Mouse (Mus musculus) v-Abl transformed pro-B cells (cell line): ENCODE measurements around the gene Smoc2.

Experiments used
- in situ Hi-C, 2 experiments: fragments of 400-800 bp; cut with MboI; formaldehyde crosslinking; loops; one replicate each; pipeline ENCODE4 v1.15.1; 2025; ENCODE audit not compliant: unreplicated experiment in 2 of 2

Gene Smoc2

DNA sequence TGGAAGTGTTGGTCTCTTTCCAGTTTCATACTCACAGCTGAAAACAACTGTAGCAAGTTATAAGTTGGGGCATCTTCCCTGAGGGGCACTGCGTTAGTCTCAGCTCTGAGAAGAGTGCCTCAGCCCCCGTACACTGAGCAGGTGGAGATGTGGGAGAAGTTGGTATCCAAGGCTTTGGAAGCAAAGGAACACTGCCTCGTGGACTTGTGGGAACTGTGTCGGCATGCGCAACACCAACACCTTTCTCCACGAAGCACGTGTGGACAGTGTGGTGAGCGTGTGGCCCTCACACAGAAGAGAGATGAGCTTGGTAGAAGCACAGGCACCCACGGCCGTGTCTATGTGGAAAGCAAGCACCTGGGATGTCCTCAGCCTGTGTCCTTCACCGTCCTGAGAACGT lies 64.1 kb downstream of the Smoc2 start:
- in situ Hi-C loops, result no loop called here

DNA sequence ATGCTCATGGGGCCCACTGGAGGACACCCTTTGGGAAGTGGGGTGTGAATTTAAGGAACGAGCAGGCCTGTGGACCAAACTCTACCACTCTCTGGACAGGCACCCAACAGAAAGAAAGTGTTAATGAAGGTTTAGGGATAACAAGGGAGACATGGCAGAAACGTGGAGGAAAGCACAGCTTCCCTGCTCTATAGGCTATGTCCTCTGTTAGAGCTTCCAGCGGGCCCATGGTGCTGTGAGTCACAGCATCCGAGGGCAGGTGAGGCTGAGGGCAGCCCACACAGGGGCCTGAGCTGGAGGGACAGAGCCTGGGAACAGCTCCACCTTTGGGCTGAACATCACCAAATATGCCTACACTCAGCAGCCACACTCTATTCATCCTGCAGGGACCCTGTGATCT lies 66.2 kb downstream of the Smoc2 start:
- in situ Hi-C loops, result no loop called here

DNA sequence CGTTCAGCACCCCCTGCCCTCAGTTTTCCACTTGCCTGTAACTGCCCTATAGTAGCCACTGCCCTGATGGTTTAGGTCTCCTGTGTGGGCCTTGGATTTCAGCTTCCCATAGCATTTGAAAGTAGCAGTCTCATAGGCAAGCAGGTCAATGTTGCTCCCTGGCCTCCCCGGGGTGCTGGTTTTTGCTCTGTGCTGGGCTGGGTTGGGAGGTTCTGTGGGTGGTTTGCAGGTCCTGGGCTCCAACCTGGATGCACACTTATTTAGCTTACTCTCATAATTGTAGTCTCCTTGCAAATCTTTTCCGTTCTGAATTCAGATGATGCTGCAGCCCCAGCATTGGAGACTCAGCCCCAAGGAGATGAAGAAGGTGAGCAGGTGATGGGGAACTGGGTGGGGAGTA lies 67.6 kb downstream of the Smoc2 start:
- in situ Hi-C loops, result no loop called here

DNA sequence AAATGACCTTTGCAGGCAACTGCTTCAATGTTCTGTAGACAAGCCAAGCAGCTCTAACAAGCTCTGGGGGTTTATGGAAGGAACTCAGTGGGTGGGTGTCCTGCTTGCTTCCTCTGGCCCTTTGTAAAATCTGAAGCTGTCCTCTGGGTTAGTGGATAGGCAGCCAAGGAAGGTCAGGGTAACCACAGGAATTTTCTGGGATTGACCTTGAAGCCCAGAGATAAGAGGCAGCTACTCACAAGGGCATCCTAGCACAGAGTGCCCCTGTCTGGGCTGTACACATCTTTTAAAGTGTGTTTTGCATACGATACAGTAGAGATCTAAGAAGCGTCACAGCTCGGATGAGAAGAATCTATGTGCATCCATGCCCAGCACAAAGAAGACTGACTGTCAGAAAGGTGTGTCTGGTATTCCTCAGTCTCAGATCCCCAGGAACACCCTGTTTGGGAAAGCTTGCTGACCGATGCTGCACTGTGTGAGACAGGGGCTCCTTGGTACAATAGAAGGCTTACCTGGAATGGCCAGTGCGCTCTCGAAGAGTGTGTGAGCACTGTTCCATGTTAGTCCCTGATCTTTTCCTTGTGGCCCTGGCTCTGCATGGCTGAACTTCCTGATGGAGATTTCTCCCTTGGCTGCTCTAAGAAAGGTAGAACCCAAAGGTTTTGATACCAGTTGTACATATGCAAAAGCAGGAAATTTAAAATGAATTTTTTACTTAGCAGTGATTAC lies 69.9 kb downstream of the Smoc2 start:
- in situ Hi-C loops, result no loop called here

DNA sequence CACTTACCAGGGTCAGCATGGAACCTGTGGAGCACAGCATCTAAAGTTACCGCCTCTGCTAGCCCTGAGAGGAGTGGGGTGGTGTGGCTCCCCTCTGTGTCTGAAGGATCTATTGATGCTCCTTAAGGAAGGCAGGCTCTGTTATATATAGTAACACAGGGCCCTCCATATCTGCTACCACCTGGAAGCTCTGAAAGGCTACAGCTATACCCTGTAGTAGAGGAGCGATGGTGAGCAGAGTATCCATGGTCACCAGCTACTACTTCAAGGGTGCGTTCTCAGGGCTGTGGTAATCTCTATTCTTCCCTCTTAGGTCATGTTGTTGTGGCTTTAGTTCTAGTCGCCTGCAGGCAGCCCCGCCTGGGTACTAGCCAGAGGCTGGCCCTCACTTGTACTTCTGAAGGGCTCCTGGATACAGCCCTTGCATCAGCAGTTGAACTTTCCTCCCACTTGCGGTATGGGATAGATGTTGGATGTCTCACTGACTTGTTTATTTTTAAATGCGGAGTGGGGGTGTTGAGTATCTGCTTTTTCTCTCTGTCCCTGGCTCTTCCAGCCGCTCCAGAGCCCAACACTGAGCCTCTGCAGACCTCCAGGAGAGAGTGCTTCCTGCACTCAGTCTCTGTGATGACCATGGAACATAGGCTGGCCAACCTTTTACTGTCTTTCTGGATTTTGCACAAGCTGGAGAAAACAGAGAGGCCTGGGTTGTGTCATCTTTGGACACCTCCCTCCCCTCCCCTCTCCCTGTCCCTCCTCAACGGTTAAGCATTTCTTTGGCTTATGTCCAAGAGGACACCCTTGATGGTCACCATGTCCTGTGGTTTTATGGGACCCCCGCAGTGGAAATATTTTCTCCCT lies 74.1 kb downstream of the Smoc2 start:
- in situ Hi-C loops, result no loop called here

DNA sequence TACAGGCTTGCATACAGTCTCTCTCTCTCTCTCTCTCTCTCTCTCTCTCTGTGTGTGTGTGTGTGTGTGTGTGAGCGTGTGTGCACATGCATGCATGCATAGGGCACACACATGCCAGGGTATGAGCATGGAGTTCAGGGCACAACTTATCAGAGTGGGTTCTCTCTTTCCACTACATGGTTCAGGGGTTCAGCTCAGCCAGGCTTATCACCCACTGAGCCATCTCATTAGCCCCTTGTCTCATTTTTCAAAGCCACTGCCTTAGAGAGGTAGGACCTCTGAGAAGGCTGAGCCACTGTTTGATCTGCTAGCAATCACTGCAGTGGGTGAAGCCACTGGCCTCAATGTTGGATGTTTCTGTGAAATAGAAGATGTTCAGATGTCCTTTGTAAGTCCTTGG lies 82.2 kb downstream of the Smoc2 start:
- in situ Hi-C loops, result no loop called here

DNA sequence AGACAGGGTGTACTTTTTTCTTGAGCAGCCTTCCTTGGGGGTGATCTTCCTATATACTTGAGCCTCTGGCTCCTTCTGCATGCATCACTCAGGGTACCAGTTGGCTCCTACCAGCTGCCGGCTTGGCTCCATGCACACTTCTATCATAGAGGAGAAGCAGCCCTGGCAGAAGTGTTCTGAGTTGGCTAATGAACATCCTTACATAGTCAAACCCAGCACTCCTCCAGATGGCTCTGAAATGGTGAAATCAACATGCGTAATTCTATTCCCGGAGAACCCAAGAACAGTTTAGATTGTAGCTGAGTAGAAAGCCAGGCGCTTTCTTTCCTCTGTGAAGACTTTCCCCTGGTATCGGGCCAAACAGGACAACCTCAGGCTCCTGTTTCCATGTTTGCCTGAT lies 91.2 kb downstream of the Smoc2 start:
- in situ Hi-C loops, result no loop called here

DNA sequence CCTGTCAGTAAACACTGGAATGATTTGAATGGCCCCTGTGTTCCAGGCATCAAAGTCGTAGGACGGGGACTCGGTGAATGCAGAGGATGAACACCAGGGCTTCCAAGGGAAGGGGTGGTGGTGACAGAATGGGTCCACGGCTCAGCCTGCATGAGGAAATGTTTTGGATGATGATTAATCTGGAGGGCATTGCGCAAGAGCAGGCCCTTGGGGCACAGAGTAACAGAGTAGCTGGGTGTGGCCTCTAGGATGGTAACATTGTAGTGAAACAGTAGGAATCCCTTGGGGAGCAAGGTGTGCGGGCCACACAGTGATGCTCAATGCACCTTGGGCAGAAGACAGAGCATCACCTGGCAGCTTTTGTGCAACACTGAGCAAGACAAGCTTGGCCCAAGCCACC lies 92.3 kb downstream of the Smoc2 start:
- in situ Hi-C loops, result no loop called here

DNA sequence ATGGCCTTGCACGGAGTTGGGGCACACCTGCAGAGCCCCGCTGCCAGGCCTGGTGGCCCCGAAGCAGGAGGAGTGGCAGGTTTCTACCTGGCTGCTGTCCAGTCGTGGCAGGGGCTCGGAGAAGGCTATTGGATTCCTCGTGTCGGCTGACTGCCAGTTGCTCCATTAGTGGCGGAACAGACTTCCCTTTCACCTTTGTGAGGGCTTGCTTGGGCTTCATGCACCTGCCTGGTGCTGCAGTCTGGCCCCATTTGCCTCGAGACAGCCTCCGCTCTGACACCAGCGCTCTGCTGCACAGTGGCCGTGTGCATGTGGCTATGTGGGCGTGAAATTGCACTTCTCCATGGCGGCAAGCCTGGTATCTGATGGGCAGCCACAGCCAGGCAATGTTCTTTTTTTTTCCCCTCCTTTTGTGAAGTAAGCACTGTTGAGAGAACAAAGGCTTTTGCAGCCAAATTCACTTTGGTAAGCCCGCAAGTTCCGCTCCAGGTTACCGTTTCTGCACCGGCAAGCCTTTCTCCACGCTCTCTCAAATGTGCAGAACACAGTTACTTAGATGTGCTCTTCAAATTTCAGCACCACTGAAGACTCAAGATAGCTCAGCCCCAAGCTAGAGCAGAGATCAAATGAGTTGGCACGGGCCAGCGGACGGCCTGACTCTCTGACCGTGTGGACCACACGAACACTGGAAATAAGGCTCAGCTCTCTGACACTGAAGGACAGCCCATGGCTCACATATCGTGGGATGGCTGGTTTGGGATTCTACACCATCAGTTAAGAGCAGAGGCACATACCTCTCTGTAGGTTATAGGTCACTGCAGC lies 93.2 kb downstream of the Smoc2 start:
- in situ Hi-C loops, result no loop called here

DNA sequence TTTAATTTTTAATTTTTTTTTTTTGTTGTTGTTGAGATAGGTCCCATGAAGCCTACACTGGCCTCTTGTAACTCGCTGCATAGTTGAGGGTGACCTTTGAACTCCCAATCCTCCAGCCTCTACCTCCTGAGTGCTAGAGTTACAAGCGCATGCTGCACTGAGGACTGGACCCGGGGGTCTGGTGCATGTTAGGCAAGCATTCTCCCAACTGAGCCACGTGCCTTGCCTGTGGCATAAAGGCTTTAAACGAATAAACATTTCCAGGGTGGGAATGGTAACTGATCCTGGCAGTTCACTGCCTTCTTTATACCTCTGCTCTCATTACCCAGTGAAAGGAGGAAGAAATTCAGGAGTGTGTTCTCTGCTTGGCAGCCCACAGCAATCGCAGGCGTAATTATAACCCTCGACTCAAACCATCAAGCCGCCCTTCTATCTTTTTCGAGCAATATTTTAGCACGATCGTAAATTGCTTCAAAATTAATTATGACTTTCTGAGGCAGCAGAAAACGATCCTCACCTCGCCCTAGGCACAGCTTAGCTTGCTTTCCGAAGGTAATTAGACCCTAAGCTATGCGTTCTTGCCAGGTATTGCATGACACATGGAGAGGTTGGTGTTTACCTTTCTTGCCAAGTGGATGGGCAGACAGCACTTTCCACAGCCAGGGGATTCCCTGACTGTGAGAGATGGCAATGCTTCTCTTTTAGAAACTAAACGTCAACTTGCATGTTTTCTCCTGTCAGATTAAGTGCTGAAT lies 99.6 kb downstream of the Smoc2 start:
- in situ Hi-C loops, result no loop called here

DNA sequence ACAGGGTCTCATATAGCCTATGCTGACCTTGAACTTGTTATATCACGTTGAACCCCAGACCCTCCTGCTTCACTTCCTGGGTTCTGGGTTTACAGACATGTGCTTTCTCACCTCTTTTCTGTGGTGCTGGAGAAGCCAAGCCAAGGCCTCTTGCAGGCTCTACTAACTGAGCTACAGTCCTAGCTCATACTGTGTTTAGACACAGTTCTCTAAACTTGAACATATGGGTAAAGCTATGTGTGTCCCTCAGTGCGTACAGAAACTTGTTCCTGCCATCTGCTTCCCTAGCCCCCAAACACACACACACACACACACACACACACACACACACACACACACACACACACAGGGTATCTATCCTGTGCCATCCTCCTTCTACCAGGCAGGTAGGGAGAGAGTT lies 100.2 kb downstream of the Smoc2 start:
- in situ Hi-C loops, result no loop called here

DNA sequence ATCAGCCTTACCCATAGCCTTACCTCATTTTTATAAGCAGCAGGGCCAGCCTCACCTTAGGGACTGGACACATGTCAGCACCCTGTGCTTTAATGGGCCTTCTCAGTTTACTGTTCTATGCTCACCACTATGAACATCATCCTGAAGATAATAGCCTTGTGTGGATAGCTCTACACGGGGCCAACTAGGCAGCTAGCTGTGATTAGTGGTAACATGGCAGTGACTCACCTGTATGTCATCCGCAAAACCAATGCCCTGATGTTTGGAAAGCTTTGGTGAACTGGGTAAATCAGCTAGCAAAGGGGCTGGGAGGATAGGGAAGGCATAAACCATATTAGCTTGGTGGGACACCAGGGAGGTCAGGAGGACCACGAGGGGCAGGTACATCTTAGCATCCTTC lies 100.7 kb downstream of the Smoc2 start:
- in situ Hi-C loops, result no loop called here

DNA sequence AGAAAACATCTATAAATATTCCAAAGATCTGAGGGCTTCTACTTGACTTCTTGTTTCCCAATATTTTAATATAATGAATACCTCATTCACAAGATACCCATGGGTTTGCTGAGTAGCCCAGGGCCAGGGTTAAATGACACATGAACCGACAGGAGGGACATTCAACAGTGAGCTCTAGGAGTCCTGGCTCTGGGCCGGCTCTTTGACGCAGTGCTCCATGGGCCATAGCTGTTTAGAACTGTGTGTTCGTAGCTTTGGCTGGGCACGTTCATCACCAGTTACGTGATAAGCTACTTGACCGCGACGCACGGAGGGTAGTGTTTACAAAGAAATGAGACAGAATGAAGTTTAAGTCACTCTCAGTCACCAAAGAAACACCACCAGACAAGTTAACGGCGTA lies 101.2 kb downstream of the Smoc2 start:
- in situ Hi-C loops, result no loop called here

DNA sequence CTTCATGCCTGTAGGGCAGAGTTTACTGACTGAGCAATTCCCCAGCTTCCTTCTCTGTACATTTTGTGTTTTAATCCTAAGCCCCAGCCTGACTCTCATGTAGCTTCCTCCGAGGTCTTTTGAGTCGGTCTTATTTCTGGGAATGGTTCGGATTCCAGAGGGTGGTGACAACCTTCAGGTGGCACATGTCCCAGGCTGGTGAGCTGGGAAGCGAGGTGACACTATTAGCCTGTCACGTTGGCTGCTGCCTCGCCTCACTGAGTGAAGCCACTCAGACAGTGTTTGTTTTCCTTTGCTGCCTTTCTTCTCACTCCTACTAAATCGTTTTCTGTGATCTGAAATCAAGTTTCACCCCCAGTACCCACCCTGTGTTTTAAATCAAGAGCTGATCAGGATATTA lies 102.2 kb downstream of the Smoc2 start:
- in situ Hi-C loops, result no loop called here

DNA sequence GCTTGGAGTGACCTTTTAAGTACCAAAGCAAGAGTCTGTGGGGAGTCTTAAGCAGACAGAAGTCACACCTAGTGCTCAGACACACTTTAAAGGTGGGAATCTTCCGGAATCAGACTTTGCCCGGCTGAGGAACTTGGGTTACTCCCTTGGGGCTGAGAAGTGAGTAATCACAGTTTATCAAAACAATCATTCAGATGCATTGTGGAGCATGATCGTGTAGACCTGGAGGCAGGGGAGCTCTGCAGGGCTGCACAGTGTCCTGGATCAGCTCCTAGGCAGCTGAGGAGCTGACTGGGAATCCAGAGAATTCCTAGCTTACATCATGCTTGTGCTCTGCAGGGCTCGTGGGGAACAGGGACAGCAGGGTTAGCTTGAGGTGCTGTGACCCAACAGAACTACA lies 104.7 kb downstream of the Smoc2 start:
- in situ Hi-C loops, result no loop called here

DNA sequence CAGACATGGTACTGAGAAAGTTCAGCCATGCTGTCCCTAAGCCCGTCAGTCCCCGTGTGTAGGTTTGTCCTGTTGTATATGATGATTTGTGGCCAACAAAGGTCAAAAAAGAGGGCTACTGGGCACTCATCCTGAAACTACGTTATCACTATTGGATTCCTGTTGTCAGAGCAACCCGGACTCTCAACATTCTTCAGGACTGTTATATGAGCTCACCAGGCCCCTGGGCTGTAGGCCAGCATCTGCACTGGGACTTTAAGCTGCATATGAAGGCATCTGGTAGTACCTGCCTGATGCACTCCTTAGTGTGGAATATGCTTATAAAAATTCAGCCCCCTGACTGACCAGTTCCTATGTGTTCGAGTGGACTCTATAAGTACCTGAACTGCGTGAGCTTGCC lies 105.7 kb downstream of the Smoc2 start:
- in situ Hi-C loops, result no loop called here

DNA sequence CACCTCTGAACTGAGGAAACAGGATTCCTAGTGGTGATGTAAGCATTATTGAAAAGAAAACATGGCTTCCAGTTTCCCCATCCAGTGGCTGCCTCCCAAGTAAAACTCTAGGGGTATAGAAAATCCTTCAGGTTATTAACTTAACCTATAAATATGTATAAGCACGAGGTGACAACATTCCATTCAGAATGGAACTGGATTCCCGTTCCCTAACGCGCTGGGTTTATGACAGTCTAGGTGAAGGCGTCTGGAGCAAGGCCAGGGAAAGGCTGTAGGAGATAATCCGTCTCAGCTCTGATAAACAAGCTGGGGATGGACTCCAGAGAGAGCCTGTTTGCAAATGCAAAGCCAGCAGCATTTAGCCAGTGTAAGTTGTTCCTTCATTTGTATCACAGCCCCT lies 108.0 kb downstream of the Smoc2 start:
- in situ Hi-C loops, result no loop called here

DNA sequence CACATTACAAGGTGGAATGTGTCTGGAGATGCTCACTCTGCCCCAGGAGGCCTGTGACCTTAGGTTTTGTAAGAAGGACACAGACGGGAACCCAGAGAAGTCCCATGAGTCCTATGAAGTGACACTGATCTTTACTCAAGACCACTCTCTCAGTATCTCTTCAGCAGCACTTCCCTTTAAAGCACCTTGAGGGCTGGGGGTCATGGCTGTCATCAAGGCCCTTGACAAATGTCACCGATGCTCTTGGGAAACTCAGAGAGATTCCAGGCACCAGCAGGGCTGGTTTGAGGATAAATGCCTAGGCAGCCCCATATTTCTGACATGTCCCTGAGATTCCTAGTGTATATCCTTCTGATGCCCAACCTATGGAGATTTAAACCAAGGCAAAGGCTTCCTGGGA lies 113.1 kb downstream of the Smoc2 start:
- in situ Hi-C loops, result no loop called here

DNA sequence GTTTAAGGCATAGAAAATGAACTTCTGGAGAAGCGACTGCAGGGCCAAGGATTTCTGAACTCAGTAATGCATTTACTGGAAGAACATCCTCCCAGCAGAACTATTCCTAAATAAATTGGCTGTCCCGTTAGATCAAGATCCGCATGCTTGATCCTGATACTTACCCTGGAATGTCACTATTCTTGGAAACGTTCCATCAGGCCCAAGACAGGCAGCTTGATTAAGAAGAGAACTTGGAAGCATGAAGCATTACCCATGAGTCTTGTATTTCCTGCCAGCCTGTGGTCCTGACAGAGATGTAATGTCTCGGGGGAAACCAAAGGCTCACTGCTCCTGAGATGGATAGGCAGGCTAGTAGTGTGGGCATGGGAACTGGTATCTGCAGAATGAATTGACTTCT lies 115.6 kb downstream of the Smoc2 start:
- in situ Hi-C loops, result no loop called here

DNA sequence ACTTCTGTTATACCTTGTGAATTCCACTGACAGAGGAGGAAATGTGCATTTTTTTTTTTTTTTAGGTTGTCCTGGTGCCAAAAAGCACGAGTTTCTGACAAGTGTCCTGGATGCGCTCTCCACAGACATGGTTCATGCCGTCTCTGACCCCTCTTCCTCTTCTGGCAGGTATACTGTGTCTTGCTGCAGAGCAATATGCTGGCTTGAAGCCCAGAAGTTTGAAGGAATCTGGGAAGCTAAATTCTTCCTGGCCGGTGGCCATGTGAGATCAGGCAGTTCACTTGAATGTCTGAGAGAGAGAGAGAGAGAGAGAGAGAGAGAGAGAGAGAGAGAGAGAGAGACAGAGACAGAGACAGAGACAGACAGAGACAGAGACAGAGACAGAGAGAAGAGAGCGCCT lies 118.2 kb downstream of the Smoc2 start:
- in situ Hi-C loops, result no loop called here
